Mouse (Mus musculus) neural tube, embryonic 13.5 days (tissue): ENCODE data around the gene Strap. TPM values are rescaled to one million over a fixed set of nuclear protein-coding genes. Genes with fewer than 3 reads are reported as not detected.

Experiments used
- ATAC-seq: fragments of 200-750 bp; cut with Nextera tagmentation; 2 replicates; pipeline ENCODE4 v1.8.0; 2017; ENCODE audit warnings: low read depth, mild to moderate bottlenecking, moderate TSS enrichment, moderate library complexity
- H3K27ac ChIP-seq: fragments of 300-500 bp; sonication (generic); replicated peaks from 2 replicates; pipeline ENCODE4 v1.5.1; 2015; ENCODE audit warnings: moderate library complexity, mild to moderate bottlenecking, inconsistent platforms
- H3K27me3 ChIP-seq: fragments of 300-500 bp; sonication (generic); 2 replicates; pipeline ENCODE4 v1.6.1; 2015; ENCODE audit warnings: mild to moderate bottlenecking, inconsistent platforms
- H3K36me3 ChIP-seq: fragments of 300-500 bp; sonication (generic); 2 replicates; pipeline ENCODE4 v1.6.1; 2015; ENCODE audit warnings: mild to moderate bottlenecking, inconsistent platforms
- H3K4me1 ChIP-seq: fragments of 300-500 bp; sonication (generic); replicated peaks from 2 replicates; pipeline ENCODE4 v1.6.1; 2015; ENCODE audit warnings: inconsistent platforms
- H3K4me2 ChIP-seq: fragments of 300-500 bp; sonication (generic); 2 replicates; pipeline ENCODE4 v1.6.1; 2015; ENCODE audit warnings: inconsistent platforms, mild to moderate bottlenecking, moderate library complexity
- H3K4me3 ChIP-seq: fragments of 300-500 bp; sonication (generic); 2 replicates; pipeline ENCODE4 v1.5.1; 2015; ENCODE audit warnings: mild to moderate bottlenecking, inconsistent platforms
- H3K9ac ChIP-seq: fragments of 300-500 bp; sonication (generic); 2 replicates; pipeline ENCODE4 v1.6.1; 2015; ENCODE audit warnings: moderate library complexity, mild to moderate bottlenecking, inconsistent platforms
- H3K9me3 ChIP-seq: fragments of 300-500 bp; sonication (generic); 2 replicates; pipeline ENCODE4 v1.6.1; 2016; ENCODE audit warnings: inconsistent platforms
- WGBS: fragments of 180-500 bp; shearing (Covaris S2); methylation state at CpG from one replicate; pipeline ENCODE4 v1.1.7; 2015; 5-methylcytosine and 5-hydroxymethylcytosine counted together
- polyA plus RNA-seq: library from polyadenylated mRNA; unstranded; fragments of >200 nt; fragmentation: Nextera tagmentation; extraction: Ambion mirVana; gene quantifications from 2 replicates; pipeline ENCODE4 v1.2.1, GENCODE M21; 2015

Strap gene
- polyA plus RNA-seq, 1 experiment from 2014 or later, result 175 TPM

- peaks cover 71% of the 10 kb centered on the region for H3K36me3 ChIP-seq
- H3K27me3 ChIP-seq, result no peaks in the 10 kb centered on the region
- no peak overlapping the region for H3K4me3 ChIP-seq
- no peak for ATAC-seq
- H3K4me2 ChIP-seq, result no peak overlapping the region
- no peak overlapping the region for H3K9ac ChIP-seq
- WGBS, result 96% methylated on average over 2 of the region's 2 CpGs
- peaks cover 15% of the 10 kb centered on the region for H3K4me1 ChIP-seq
- H3K9me3 ChIP-seq, result no peaks in the 10 kb centered on the region
- no peak overlapping the region for H3K27ac ChIP-seq
Measured at GRCm38 (mm10) chr6:137740972-137741371, 6.1 kb downstream of the Strap start.

- 97% methylated on average over 4 of the region's 4 CpGs for WGBS
- H3K4me1 ChIP-seq, result no peaks in the 10 kb centered on the region
- no peak overlapping the region for H3K27ac ChIP-seq
- peaks cover 91% of the 10 kb centered on the region for H3K36me3 ChIP-seq
- H3K27me3 ChIP-seq, result no peaks in the 10 kb centered on the region
- H3K4me3 ChIP-seq, result no peak overlapping the region
- ATAC-seq, result no peak
- no peak overlapping the region for H3K9ac ChIP-seq
- H3K9me3 ChIP-seq, result no peaks in the 10 kb centered on the region
- no peak overlapping the region for H3K4me2 ChIP-seq
Measured at GRCm38 (mm10) chr6:137744700-137745099, 9.8 kb downstream of the Strap start.

GRCm38 (mm10) chr6:137747174-137747928, 12.5 kb downstream of the Strap start:
- Histone ChIP-seq H3K4me3 (no peak overlapping the region), H3K36me3 (peaks cover 85% of the 10 kb centered on the region), H3K4me2 (no peak overlapping the region), H3K27me3 (no peaks in the 10 kb centered on the region), H3K9ac (no peak overlapping the region), H3K9me3 (no peaks in the 10 kb centered on the region), H3K27ac (no peak overlapping the region), H3K4me1 (no peaks in the 10 kb centered on the region)
- no peak for ATAC-seq
- WGBS, result 78% methylated on average over 5 of the region's 5 CpGs

- WGBS, result 87% methylated on average over 10 of the region's 10 CpGs
- no peaks in the 10 kb centered on the region for H3K27me3 ChIP-seq
- peaks cover 13% of the 10 kb centered on the region for H3K4me1 ChIP-seq
Measured at GRCm38 (mm10) chr6:137751551-137752274, 16.8 kb downstream of the Strap start.

GRCm38 (mm10) chr6:137752275-137752655, 17.4 kb downstream of the Strap start:
- H3K9me3 ChIP-seq, result no peaks in the 10 kb centered on the region
- H3K27ac ChIP-seq, result no peak overlapping the region
- no peak for ATAC-seq
- H3K4me2 ChIP-seq, result no peak overlapping the region
- no peaks in the 10 kb centered on the region for H3K27me3 ChIP-seq
- H3K9ac ChIP-seq, result no peak overlapping the region
- peaks cover 46% of the 10 kb centered on the region for H3K36me3 ChIP-seq
- H3K4me3 ChIP-seq, result no peak overlapping the region
- 86% methylated on average over 4 of the region's 4 CpGs for WGBS
- H3K4me1 ChIP-seq, result peaks cover 13% of the 10 kb centered on the region

More at GRCm38 (mm10) chr6:137751551-137752274, 16.8 kb downstream of the Strap start:
- peaks cover 51% of the 10 kb centered on the region for H3K36me3 ChIP-seq
- no peak overlapping the region for H3K4me2 ChIP-seq
- no peak for ATAC-seq
- H3K27ac ChIP-seq, result no peak overlapping the region
- no peak overlapping the region for H3K9ac ChIP-seq
- no peak overlapping the region for H3K4me3 ChIP-seq
- H3K9me3 ChIP-seq, result no peaks in the 10 kb centered on the region

GRCm38 (mm10) chr6:137754056-137754856, 19.4 kb downstream of the Strap start, which contains the start of gene Dera:
Gene Dera, plus strand, starts transcription at chr6:137754546.
- peak; percentile 85 for ATAC-seq
- H3K4me1 ChIP-seq, result peaks cover 13% of the 10 kb centered on the region
- WGBS, result 14% methylated on average over 25 of the region's 26 CpGs

GRCm38 (mm10) chr6:137754857-137755232, 20.0 kb downstream of the Strap start:
- H3K27ac ChIP-seq, result no peak overlapping the region
- H3K4me3 ChIP-seq, result peak overlapping the region; percentile 52
- no peak for ATAC-seq
- H3K4me2 ChIP-seq, result peak overlapping the region; percentile 64
- WGBS, result 5% methylated on average over 8 of the region's 8 CpGs
- no peaks in the 10 kb centered on the region for H3K9me3 ChIP-seq
- peaks cover 22% of the 10 kb centered on the region for H3K36me3 ChIP-seq
- no peaks in the 10 kb centered on the region for H3K27me3 ChIP-seq
- H3K4me1 ChIP-seq, result peaks cover 13% of the 10 kb centered on the region
- peak overlapping the region; percentile 65 for H3K9ac ChIP-seq

More at GRCm38 (mm10) chr6:137754056-137754856, 19.4 kb downstream of the Strap start, which contains the start of gene Dera:
- Histone ChIP-seq H3K27me3 (no peaks in the 10 kb centered on the region), H3K4me3 (peak within 1 kb of the TSS; percentile 52), H3K9ac (peak within 1 kb of the TSS; percentile 65), H3K27ac (no peak within 1 kb of the TSS), H3K9me3 (no peaks in the 10 kb centered on the region), H3K4me2 (peak within 1 kb of the TSS; percentile 64), H3K36me3 (peaks cover 28% of the 10 kb centered on the region)

GRCm38 (mm10) chr6:137756310-137756709, 21.4 kb downstream of the Strap start:
- WGBS, result 75% methylated on average over 5 of the region's 5 CpGs
- Histone ChIP-seq H3K4me3 (no peak overlapping the region), H3K36me3 (peaks cover 13% of the 10 kb centered on the region), H3K4me2 (no peak overlapping the region), H3K9me3 (no peaks in the 10 kb centered on the region), H3K9ac (no peak overlapping the region), H3K4me1 (peaks cover 13% of the 10 kb centered on the region), H3K27me3 (no peaks in the 10 kb centered on the region), H3K27ac (no peak overlapping the region)
- no peak for ATAC-seq

- no peak overlapping the region for H3K9ac ChIP-seq
- no peak for ATAC-seq
- no peaks in the 10 kb centered on the region for H3K36me3 ChIP-seq
- WGBS, result 93% methylated on average over 1 of the region's 1 CpGs
- no peak overlapping the region for H3K4me2 ChIP-seq
- no peaks in the 10 kb centered on the region for H3K9me3 ChIP-seq
- no peaks in the 10 kb centered on the region for H3K27me3 ChIP-seq
- no peak overlapping the region for H3K4me3 ChIP-seq
- peaks cover 13% of the 10 kb centered on the region for H3K4me1 ChIP-seq
- no peak overlapping the region for H3K27ac ChIP-seq
Measured at GRCm38 (mm10) chr6:137757891-137758290, 23.0 kb downstream of the Strap start.

GRCm38 (mm10) chr6:137759681-137760080, 24.8 kb downstream of the Strap start:
- H3K36me3 ChIP-seq, result no peaks in the 10 kb centered on the region
- no peak overlapping the region for H3K27ac ChIP-seq
- H3K27me3 ChIP-seq, result no peaks in the 10 kb centered on the region
- ATAC-seq, result peak; percentile 28; the same call in 1 of the 2 replicates
- H3K9me3 ChIP-seq, result no peaks in the 10 kb centered on the region
- peaks cover 6% of the 10 kb centered on the region for H3K4me1 ChIP-seq
- no peak overlapping the region for H3K4me3 ChIP-seq
- 57% methylated on average over 8 of the region's 8 CpGs for WGBS
- H3K4me2 ChIP-seq, result no peak overlapping the region
- no peak overlapping the region for H3K9ac ChIP-seq

GRCm38 (mm10) chr6:137760966-137761365, 26.1 kb downstream of the Strap start:
- 76% methylated on average over 15 of the region's 15 CpGs for WGBS
- Histone ChIP-seq H3K9me3 (no peaks in the 10 kb centered on the region), H3K9ac (no peak overlapping the region), H3K27me3 (no peaks in the 10 kb centered on the region), H3K4me1 (no peaks in the 10 kb centered on the region; the same call in 1 of the 2 replicates), H3K4me2 (no peak overlapping the region), H3K36me3 (no peaks in the 10 kb centered on the region), H3K4me3 (no peak overlapping the region), H3K27ac (no peak overlapping the region)
- ATAC-seq, result no peak
